8 mouse cellular contexts compared by ENCODE assay signal in genomic region chr6:85068322-85069022, GRCm38 (mm10). TPM values are rescaled to one million over a fixed set of nuclear protein-coding genes. Genes with fewer than 3 reads are reported as not detected.
DNase-seq lines count a peak whose midpoint lies in the region; ATAC-seq lines count a peak whose summit lies in the region.

No protein-coding gene starts in this region.

- 0 out of 2 replicates have a peak, but pooled peaks have one; percentile 42 for ATAC-seq in erythroid progenitor cell, adult 5-6 weeks (replicated peaks; ENCODE audit: low FRiP score, poor library complexity, severe bottlenecking)
- ATAC-seq in hindbrain, embryonic 13.5 days (ENCODE audit: low FRiP score): peak; percentile 67

- H3K27me3 ChIP-seq in hindbrain, embryonic 13.5 days: 0 out of 2 replicates have a peak, but pooled peaks cover 8% of the 10 kb centered on the region
- peaks cover 37% of the 10 kb centered on the region for H3K27me3 ChIP-seq in megakaryocyte, embryonic 14.5 days (replicated peaks)

- H3K9me3 ChIP-seq in hindbrain, embryonic 13.5 days: no peaks in the 10 kb centered on the region
- no peaks in the 10 kb centered on the region for H3K9me3 ChIP-seq in megakaryocyte, embryonic 14.5 days

- H3K36me3 ChIP-seq in hindbrain, embryonic 13.5 days: no peaks in the 10 kb centered on the region
- H3K36me3 ChIP-seq in megakaryocyte, embryonic 14.5 days (replicated peaks; ENCODE audit: low read length): no peaks in the 10 kb centered on the region

- intact Hi-C loops in gastrocnemius, postnatal 14 days (cut with DNase I; ENCODE audit: low total_unique reads): no loop called here

- 4% methylated on average over 17 of the region's 17 CpGs for WGBS in hindbrain, embryonic 13.5 days

- peak; percentile 17 for DNase-seq in gastrocnemius, postnatal 25 days
- DNase-seq in gastrocnemius, postnatal 14 days: no peak
- peak; percentile 12 for DNase-seq in MEL-GATA-1-ER (ENCODE audit: extremely low read depth, low read depth)
- DNase-seq in left cerebral cortex, adult 8-10 months (ENCODE audit: low spot score in 2 of 2): peak; percentile 10 to 23
- DNase-seq in testis, postnatal 14 days (ENCODE audit: low spot score): peak; percentile 19

- peak overlapping the region; percentile 88 for H3K9ac ChIP-seq in hindbrain, embryonic 13.5 days

- peak overlapping the region; percentile 76 for H3K4me2 ChIP-seq in hindbrain, embryonic 13.5 days

- H3K4me1 ChIP-seq in hindbrain, embryonic 13.5 days (replicated peaks): peaks cover 23% of the 10 kb centered on the region
- peaks cover 21% of the 10 kb centered on the region for H3K4me1 ChIP-seq in megakaryocyte, embryonic 14.5 days

- peak overlapping the region; percentile 85 for H3K27ac ChIP-seq in hindbrain, embryonic 13.5 days

- peak overlapping the region; percentile 71 for H3K4me3 ChIP-seq in hindbrain, embryonic 13.5 days
- H3K4me3 ChIP-seq in megakaryocyte, embryonic 14.5 days (replicated peaks): peak overlapping the region; percentile 97

RNA-seq across cellular contexts. Expression of gene Exoc6b, which starts 0.8 kb away (rescaled TPM):
- 10 to 100 TPM; 11.4 to 13.8 TPM for total RNA-seq in gastrocnemius, postnatal 25 days (2021)
- total RNA-seq in gastrocnemius, postnatal 14 days (2021): 10 to 100 TPM in 1 of 2 experiments, 1 to 10 TPM in 1; 9.8 to 11.7 TPM
- total RNA-seq in erythroid progenitor cell, adult 5-6 weeks (2015; ENCODE audit: low replicate concordance): 0.84 and 1.4 TPM in 2 replicates
- total RNA-seq in erythroid progenitor cell, adult 5-6 weeks (2017; ENCODE audit: low replicate concordance): 0.83 and 4.0 TPM in 2 replicates
- polyA plus RNA-seq in hindbrain, embryonic 13.5 days (2015; fragmentation: Nextera tagmentation; extraction: Ambion mirVana): 47.7 and 52.1 TPM in 2 replicates
- total RNA-seq in left cerebral cortex, adult 8-10 months (2022): 10 to 100 TPM; 76.7 to 85.4 (median 80.3) TPM
- 0.56 TPM in 1 of 2 replicates, not detected in the other for polyA plus RNA-seq in megakaryocyte, embryonic 14.5 days (2012; ENCODE audit: insufficient read depth, low replicate concordance)
